In genomic region chr9:108635415-108635814, GRCm38 (mm10) we compare ENCODE assay signal across 11 mouse cellular contexts.
"Had no signal": no experiment of that assay in that cellular context is flagged by ENCODE, and none has a peak within 500 bp of the region (broad histone marks: within the 10 kb centered on the region; RNA-seq: fewer than 3 reads in every experiment).

No protein-coding gene starts in this region.

- ATAC-seq: midbrain, embryonic 13.5 days had no signal

- H3K27me3 ChIP-seq: limb, embryonic 12.5 days; megakaryocyte, embryonic 14.5 days; midbrain, embryonic 13.5 days had no signal

- H3K4me1 ChIP-seq: limb, embryonic 12.5 days; midbrain, embryonic 13.5 days had no signal

- H3K4me3 ChIP-seq: layer of hippocampus, adult 2 months; limb, embryonic 12.5 days; midbrain, embryonic 13.5 days had no signal

- H3K9me3 ChIP-seq: limb, embryonic 12.5 days; megakaryocyte, embryonic 14.5 days; midbrain, embryonic 13.5 days had no signal

- H3K9ac ChIP-seq: limb, embryonic 12.5 days; lung, embryonic 14.5 days; midbrain, embryonic 13.5 days had no signal

- H3K4me2 ChIP-seq: limb, embryonic 12.5 days; lung, embryonic 14.5 days; midbrain, embryonic 13.5 days had no signal

- H3K27ac ChIP-seq: layer of hippocampus, adult 2 months; limb, embryonic 12.5 days; midbrain, embryonic 13.5 days had no signal

- DNase-seq: kidney, adult 11 months; kidney, postnatal 10 days; lung, embryonic 14.5 days; lung, postnatal 10 days; lung, postnatal 4 days; thymus, adult 18-20 months; thymus, postnatal 25 days had no signal
